Mouse (Mus musculus) urinary bladder, adult 2 months (tissue): ENCODE measurements around the gene Atxn2. TPM values are rescaled to one million over a fixed set of nuclear protein-coding genes. Genes with fewer than 3 reads are reported as not detected.
A peak's percentile ranks its signal among the peaks of the same experiment; 100 is the strongest.
"Not testable (repeated sequence)": the region's sequence is repeated elsewhere in the genome, so short reads cannot be mapped to it uniquely, and the experiment has no call there.

Experiments
- DNase-seq: peaks from one replicate; pipeline ENCODE4 v3.0.0; 2022; ENCODE audit warnings: low spot score
- polyA plus RNA-seq: library from polyadenylated mRNA; depleted of rRNA; stranded (reverse); fragments of >200 nt; gene quantifications from 2 replicates; pipeline ENCODE4 v1.2.3, GENCODE M21; 2012

The Atxn2 gene
- polyA plus RNA-seq, 1 experiment = 60.6 TPM

DNA sequence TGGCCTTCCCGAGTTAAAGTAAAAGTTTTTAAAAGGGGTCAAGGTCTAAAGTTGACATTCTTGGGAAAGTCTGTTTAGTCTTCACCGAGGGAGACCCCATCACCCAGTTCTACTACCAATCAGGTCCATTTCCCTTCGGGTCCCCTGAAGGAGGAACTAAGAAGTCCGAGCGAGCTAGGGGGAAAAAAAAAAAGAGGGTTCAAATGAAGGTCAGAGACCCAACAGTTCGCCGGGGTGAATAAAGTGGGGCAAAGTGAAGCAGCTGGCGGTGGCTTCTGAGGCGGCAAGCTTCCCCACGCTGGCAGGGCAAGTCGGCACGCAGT is 325 bp upstream of the Atxn2 start:
- no peak for DNase-seq

DNA sequence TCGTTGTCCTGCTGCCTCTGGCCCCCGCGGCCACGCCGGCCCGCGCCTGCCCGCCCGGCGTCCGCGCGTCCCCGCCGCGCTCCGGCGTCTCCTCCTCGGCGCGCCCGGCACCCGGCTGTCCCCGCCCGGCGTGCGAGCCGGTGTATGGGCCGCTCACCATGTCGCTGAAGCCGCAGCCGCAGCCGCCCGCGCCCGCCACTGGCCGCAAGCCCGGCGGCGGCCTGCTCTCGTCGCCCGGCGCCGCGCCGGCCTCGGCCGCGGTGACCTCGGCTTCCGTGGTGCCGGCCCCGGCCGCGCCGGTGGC is 743 bp downstream of the Atxn2 start:
- DNase-seq = no peak

DNA sequence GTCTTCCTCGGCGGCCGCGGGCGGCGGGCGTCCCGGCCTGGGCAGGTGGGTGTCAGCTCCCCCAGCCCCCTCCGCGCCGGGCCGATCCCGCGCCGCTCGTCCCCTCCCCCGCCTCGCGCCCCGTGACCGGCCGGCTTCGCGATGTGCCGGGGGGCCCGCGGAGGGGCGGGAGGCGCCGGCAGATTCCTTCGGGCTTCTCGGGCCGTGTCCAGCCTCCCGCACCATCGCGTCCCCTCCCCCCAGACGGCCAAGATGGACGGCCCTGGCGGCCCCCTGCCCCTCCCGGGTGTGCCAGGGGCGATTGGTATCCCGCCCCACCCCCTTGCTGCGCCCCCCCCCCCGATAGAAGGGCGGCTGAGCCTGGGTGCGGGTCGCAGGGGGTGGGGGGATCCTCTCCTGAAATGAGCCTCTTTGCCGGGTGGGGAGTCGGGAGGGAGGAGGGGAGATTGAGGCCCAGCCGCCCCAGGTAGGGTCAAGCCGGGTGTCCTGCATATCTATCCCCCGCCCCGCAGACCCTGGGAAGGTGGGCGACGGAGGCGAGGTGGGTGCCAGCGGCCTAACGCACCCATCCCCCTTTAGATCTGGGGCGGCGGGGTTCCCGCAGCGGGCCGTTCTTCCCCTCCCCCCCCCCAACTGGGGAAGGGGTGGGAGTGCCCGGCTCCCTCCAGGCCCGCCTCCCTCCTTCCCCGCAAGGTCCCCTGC is 1.2 kb downstream of the Atxn2 start:
- DNase-seq = peak; percentile 41

DNA sequence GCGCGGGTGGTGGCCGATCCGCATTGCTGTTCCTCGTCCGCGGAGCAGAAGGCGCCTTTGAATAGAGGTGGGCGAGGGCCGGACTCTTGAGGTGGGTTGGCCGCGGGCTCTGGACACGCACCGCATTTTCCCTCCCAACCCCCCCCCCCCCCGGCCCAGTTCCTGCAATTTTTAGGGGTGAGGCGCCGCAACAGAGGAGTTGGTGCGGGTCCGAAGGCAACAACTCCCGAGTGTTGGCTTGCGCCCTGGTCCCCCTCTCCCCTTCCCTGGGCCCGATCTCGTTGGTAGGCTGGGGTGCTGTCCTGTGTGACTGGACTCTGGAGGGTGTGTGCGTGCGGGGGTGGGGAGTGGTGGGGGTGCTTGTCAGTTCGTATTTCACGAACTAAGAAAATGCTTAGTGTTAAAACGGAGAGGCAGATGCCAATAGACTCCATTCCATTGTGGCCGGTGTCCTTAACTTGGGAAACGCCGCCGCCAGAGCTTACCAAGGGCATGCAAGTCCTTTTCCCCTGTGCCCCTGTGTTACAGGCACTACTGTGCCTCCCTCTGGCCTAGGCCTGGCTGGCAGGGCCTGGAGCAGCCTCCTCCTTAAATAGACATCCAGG is 1.9 kb downstream of the Atxn2 start:
- DNase-seq = peak; percentile 30

DNA sequence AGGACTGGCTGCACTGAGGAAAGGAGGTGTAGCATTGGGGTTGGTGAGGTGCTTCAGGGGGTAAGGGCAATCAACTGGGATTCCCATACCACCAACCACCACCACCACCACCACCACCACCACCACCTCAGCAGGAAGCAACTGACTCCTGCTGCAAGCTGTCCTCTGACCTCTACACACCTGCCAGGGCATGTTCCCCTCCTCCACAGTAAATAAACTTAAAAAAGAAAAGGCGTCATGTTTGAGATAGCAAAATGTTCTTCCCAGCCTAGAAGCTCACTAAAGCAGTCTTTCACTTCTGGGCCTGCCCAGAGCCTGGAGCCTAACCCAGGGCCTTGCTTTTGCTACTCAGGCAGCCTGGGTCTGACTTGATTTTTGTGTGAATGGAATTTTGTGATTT is 3.2 kb downstream of the Atxn2 start:
- no peak for DNase-seq

DNA sequence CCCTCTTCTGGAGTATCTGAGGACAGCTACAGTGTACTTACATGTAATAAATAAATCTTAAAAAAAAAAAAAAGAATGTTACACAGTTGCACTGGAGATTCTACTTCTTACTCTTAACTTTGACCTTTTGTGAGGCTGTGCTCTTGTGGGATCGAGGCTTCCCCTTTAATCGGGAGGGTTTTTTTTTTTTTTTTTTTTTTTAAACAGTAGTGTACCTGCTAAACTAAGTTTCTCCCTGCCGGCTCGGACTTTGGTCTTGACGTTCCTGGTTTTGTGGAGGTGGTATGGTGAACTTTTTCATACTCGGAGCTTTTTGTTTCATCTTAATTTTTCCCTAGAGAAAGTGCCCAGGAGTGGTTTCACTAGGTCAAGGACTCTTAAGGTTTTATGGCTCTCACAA is 3.8 kb downstream of the Atxn2 start:
- no peak for DNase-seq

- DNase-seq = no peak
These were observed 7.3 kb downstream of the Atxn2 start for GRCm38 (mm10) chr5:121718462-121718861.

DNA sequence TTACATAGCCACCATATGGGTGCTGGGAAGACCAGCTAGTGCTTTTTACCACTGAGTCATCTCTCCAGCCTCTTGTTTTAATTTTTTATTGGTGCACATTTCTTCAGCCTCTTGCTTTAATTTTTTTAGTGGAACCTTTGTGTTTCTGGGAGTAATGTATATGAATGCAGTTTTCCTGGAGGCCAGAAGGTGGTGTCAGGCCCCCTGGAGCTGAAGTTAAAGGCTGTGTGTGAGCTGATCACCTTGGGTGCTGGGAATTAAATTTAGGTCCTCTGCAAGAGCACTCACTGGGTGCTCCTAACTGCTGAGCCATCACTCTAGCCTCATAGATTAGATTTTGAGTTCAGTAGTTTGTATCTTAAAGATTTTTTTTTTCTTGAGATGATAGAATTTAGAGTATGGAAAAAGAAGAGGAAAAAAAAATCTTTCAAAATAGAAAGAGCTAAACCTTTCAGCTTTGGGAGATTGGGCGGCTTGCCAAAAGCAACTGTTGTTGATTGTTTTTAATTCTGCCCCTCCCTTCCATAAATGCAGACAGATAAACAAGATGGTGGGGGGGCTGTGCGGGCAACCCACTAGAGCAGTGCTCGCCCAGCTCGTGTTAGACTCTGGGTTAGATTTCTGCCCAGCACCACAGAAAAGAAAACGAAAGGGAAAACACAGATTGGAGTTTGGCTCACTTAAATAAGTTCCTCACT is 9.9 kb downstream of the Atxn2 start:
- DNase-seq = no peak

GRCm38 (mm10) chr5:121721841-121722240 is 10.7 kb downstream of the Atxn2 start:
- no peak for DNase-seq

- DNase-seq = no peak
These were observed 13.5 kb downstream of the Atxn2 start for GRCm38 (mm10) chr5:121724678-121725077.

- no peak for DNase-seq
These were observed 18.9 kb downstream of the Atxn2 start for GRCm38 (mm10) chr5:121730057-121730456.

DNA sequence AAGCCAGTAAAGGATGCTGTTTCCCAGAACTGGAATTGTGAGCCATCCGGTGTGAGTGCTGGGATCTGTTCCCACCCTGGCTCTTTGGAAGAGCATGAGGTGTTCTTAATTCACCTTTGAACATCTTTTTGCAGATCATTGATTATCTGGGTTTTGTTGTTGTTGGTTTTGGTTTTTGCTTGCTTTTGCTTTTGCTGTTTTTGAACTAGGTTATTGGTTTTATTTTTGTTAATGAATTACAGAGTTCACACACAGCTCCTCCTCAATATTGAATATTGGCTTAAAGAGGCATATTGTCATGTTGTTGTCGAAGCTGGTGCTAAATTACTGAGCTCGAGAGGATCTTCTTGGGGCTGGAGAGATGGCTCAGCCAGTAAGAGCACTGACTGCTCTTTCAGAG is 25.5 kb downstream of the Atxn2 start:
- DNase-seq = no peak

DNA sequence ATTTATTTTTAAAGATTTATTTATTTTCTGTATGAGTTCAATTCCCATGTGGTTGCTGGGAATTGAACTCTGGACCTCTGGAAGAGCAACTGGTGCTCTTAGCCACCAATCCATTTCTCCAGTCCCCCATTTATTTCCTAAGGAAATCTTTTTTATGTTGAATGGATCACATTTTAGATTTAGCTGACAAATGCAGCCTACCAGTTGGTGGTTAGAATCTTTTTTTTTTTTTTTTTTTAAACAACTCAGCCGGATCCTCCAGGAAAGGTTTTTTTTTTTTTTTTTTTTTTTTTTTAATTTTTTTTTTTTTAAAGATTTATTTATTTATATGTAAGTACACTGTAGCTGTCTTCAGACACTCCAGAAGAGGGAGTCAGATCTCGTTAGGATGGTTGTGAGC is 27.0 kb downstream of the Atxn2 start:
- not testable (repeated sequence) for DNase-seq

- no peak for DNase-seq
These were observed 27.5 kb downstream of the Atxn2 start for GRCm38 (mm10) chr5:121738576-121739191.

DNA sequence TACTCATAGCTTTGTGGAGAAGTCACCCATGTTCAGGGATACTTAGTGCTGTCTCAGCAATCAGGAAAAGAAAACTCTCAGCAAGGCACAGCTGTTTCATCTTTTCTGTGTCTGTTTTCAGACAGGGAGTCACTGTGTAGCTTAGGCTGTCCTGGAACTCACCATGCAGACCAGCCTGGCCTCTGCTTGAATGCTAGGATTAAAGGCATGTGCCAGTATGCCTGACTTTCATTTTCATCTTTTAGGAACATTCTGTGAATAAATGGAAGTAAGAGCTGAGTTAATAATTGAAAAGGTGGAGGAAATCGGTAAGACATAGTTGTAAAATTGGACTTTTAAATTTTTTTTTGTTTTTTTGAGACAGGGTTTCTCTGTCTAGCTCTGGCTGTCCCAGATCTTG is 29.4 kb downstream of the Atxn2 start:
- DNase-seq = no peak

DNA sequence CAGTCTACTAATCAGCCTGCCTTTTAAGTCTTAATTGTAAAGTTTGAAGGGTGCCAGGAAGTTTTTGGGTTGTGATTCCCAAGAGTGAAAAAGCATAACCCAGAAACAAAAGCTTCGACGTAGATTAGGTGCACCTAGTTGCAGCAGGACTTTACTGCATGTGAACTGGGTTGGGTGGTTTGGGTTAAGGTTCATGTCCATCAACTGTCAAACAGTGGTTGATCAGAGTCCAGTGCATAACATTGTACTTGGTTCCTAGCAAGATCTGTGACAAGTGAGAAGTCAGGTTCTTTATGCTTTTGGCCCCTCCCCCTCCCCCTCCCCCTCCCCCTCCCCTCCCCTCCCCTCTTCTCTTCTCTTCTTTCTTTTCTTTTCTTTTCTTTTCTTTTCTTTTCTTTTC is 31.8 kb downstream of the Atxn2 start:
- no peak for DNase-seq

DNA sequence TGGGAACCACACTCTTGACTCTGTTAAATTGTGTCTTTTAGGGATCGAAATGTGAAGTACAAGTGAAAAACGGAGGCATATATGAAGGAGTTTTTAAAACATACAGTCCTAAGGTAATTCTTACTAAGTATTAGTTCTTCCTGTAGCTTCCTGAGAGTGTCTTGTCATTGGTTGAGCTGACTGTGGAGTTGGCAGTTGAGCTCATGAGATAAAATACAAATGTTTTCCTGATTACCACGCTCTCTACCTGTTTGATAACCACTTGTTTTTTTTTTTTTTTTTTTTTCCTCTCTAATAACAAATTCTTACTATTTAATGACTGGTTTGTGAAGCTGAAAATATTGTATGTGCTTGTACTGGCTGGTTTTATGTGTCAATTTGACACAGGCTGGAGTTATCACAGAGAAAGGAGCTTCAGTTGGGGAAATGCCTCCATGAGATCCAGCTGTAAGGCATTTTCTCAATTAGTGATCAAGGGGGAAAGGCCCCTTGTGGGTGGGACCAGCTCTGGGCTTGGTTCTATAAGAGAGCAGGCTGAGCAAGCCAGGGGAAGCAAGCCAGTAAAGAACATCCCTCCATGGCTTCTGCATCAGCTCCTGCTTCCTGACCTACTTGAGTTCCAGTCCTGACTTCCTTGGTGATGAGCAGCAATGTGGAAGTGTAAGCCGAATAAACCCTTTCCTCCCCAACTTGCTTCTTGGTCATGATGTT is 36.9 kb downstream of the Atxn2 start:
- DNase-seq = not testable (repeated sequence)

DNA sequence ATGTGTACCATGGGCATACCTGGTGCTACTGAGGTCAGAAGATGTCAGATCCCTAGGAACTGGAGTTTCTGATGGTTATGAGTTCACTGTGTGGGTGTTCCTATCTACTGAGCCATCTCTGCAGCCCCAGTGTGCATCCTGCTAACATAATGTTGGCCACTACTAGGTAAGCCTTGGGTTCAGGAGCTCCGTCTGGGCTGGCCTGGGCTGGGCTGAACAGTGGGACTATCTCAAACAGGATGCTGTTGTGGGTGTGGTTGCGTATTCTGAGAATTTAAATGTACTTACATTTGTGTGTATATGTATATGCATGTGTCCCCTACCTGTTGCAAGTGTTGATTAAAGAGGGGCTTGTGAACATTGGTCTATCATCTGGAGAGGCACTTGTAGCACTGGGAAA is 38.5 kb downstream of the Atxn2 start:
- no peak for DNase-seq

DNA sequence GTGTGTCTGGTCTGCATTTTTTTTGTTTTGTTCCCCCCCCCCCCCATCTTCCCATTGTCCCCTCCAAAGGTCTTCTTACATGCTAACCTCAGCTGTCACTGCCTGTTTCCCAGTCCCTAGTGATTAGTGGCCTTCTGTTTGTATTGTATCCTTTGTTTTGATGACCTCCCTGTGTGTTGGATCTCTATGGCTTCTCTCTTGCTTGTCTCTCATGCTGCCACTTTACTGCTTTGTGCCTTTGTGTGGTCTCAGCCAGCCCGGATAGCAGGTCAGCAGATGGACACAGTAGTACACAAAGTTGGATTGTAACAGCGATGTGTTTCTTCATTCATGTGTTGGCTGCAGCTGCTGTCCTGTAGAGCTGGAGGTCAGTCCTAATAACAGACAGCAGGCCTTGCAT is 46.8 kb downstream of the Atxn2 start:
- DNase-seq = no peak

GRCm38 (mm10) chr5:121758341-121758740 is 47.2 kb downstream of the Atxn2 start:
- DNase-seq = no peak

DNA sequence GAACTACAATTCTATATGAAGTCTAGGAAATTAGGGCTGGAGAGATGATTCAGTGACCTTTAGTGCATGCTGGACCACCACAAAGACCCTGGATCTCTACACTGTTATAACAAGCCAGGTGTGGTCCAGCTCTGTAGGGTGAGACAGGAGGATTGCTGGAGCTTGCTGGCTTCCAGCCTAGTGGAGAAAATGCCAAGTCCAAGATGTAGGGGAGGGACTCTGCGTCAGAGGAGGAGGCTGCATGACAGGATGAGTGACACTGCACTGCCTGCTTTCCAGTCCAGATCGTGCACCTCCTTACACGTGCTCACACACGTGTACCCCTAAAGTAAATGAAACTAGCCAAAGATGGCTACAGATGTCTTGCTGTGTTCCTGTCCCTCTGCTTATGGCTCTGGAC is 48.8 kb downstream of the Atxn2 start:
- no peak for DNase-seq

GRCm38 (mm10) chr5:121761459-121761858 is 50.3 kb downstream of the Atxn2 start:
- no peak for DNase-seq

- DNase-seq = no peak
These were observed 51.8 kb downstream of the Atxn2 start for GRCm38 (mm10) chr5:121762949-121763348.
